Mouse (Mus musculus) monocyte, adult 2 months (primary cell): ENCODE measurements around the gene Tnnt2.

Source experiments
- DNase-seq, 2 experiments: peaks; one replicate each; pipeline ENCODE4 v3.0.0; 2022; ENCODE audit warnings: low spot score in 2 of 2, low read depth in 1 of 2

Tnnt2 gene

GRCm38 (mm10) chr1:135835716-135836483 lies at the start of gene Tnnt2:
Tnnt2 (plus strand) TSS chr1:135836354.
- no peak for DNase-seq

GRCm38 (mm10) chr1:135787799-135788198 lies 48.4 kb upstream of the Tnnt2 start:
- peak; percentile 29 to 31 for DNase-seq

- DNase-seq = no peak
Measured at GRCm38 (mm10) chr1:135788708-135789107, 47.4 kb upstream of the Tnnt2 start.

- DNase-seq = peak in 1 of 2 experiments; percentile 18
Measured at GRCm38 (mm10) chr1:135789815-135790214, 46.3 kb upstream of the Tnnt2 start.

- no peak for DNase-seq
Measured at GRCm38 (mm10) chr1:135792143-135792939, 43.8 kb upstream of the Tnnt2 start.

- no peak for DNase-seq
Measured at GRCm38 (mm10) chr1:135793370-135794215, 42.6 kb upstream of the Tnnt2 start.

- no peak for DNase-seq
Measured at GRCm38 (mm10) chr1:135794216-135795134, 41.7 kb upstream of the Tnnt2 start.

- no peak for DNase-seq
Measured at GRCm38 (mm10) chr1:135798492-135798891, 37.7 kb upstream of the Tnnt2 start.

GRCm38 (mm10) chr1:135799109-135799627 lies 37.0 kb upstream of the Tnnt2 start:
- DNase-seq = no peak

GRCm38 (mm10) chr1:135800192-135800950 lies 35.8 kb upstream of the Tnnt2 start:
- DNase-seq = no peak

- no peak for DNase-seq
Measured at GRCm38 (mm10) chr1:135807546-135807945, 28.6 kb upstream of the Tnnt2 start.

- no peak for DNase-seq
Measured at GRCm38 (mm10) chr1:135810180-135810579, 26.0 kb upstream of the Tnnt2 start.

GRCm38 (mm10) chr1:135811016-135811646 lies 25.0 kb upstream of the Tnnt2 start:
- peak; percentile 30 to 54 for DNase-seq

GRCm38 (mm10) chr1:135812205-135812604 lies 23.9 kb upstream of the Tnnt2 start:
- DNase-seq = no peak

- no peak for DNase-seq
Measured at GRCm38 (mm10) chr1:135812618-135813017, 23.5 kb upstream of the Tnnt2 start.

- DNase-seq = no peak
Measured at GRCm38 (mm10) chr1:135813071-135813470, 23.1 kb upstream of the Tnnt2 start.

GRCm38 (mm10) chr1:135813687-135814395 lies 22.3 kb upstream of the Tnnt2 start:
- DNase-seq = no peak

GRCm38 (mm10) chr1:135814531-135814930 lies 21.6 kb upstream of the Tnnt2 start:
- DNase-seq = no peak
